Mouse (Mus musculus) cerebellum, postnatal 25 days (tissue): Measurements from ENCODE around the gene Rad51b.

Source experiments
- DNase-seq, 2 experiments: peaks; one replicate each; pipeline ENCODE4 v3.0.0; 2021; ENCODE audit warnings: mixed read lengths in 2 of 2

Rad51b gene

GRCm38 (mm10) chr12:79382416-79382815 lies 85.3 kb downstream of the Rad51b start:
- DNase-seq, result no peak

GRCm38 (mm10) chr12:79383583-79383982 lies 86.5 kb downstream of the Rad51b start:
- no peak for DNase-seq

- DNase-seq, result no peak
Observed at GRCm38 (mm10) chr12:79384787-79385186, 87.7 kb downstream of the Rad51b start.

GRCm38 (mm10) chr12:79385199-79385598 lies 88.1 kb downstream of the Rad51b start:
- DNase-seq, result no peak

- no peak for DNase-seq
Observed at GRCm38 (mm10) chr12:79387886-79388285, 90.8 kb downstream of the Rad51b start.

GRCm38 (mm10) chr12:79389251-79389650 lies 92.2 kb downstream of the Rad51b start:
- DNase-seq, result no peak

- no peak for DNase-seq
Observed at GRCm38 (mm10) chr12:79389971-79390370, 92.9 kb downstream of the Rad51b start.

- DNase-seq, result no peak
Observed at GRCm38 (mm10) chr12:79393636-79394035, 96.6 kb downstream of the Rad51b start.

GRCm38 (mm10) chr12:79403992-79404391 lies 106.9 kb downstream of the Rad51b start:
- DNase-seq, result no peak

GRCm38 (mm10) chr12:79404494-79404893 lies 107.4 kb downstream of the Rad51b start:
- DNase-seq, result no peak

GRCm38 (mm10) chr12:79408677-79409076 lies 111.6 kb downstream of the Rad51b start:
- DNase-seq, result no peak

GRCm38 (mm10) chr12:79409126-79409860 lies 112.2 kb downstream of the Rad51b start:
- DNase-seq, result no peak

GRCm38 (mm10) chr12:79412894-79413507 lies 115.9 kb downstream of the Rad51b start:
- no peak for DNase-seq

- DNase-seq, result no peak
Observed at GRCm38 (mm10) chr12:79417360-79417759, 120.3 kb downstream of the Rad51b start.

- DNase-seq, result no peak
Observed at GRCm38 (mm10) chr12:79420605-79421004, 123.5 kb downstream of the Rad51b start.

GRCm38 (mm10) chr12:79429507-79430291 lies 132.6 kb downstream of the Rad51b start:
- DNase-seq, result no peak

GRCm38 (mm10) chr12:79431138-79431537 lies 134.1 kb downstream of the Rad51b start:
- no peak for DNase-seq

- DNase-seq, result no peak
Observed at GRCm38 (mm10) chr12:79433724-79434442, 136.8 kb downstream of the Rad51b start.

- DNase-seq, result no peak
Observed at GRCm38 (mm10) chr12:79435474-79435873, 138.4 kb downstream of the Rad51b start.

GRCm38 (mm10) chr12:79436035-79436434 lies 139.0 kb downstream of the Rad51b start:
- no peak for DNase-seq

- no peak for DNase-seq
Observed at GRCm38 (mm10) chr12:79436892-79437291, 139.8 kb downstream of the Rad51b start.

GRCm38 (mm10) chr12:79437572-79437971 lies 140.5 kb downstream of the Rad51b start:
- DNase-seq, result no peak

- DNase-seq, result no peak
Observed at GRCm38 (mm10) chr12:79439961-79440360, 142.9 kb downstream of the Rad51b start.
